Mouse (Mus musculus) cerebellum, adult 2 months (tissue): ENCODE data around the gene Grb14.

Source experiments
- CTCF ChIP-seq: fragments of 200-500 bp; IDR thresholded peaks from 2 replicates; pipeline ENCODE4 v1.5.1; 2011; ENCODE audit warnings: low read depth, mild to moderate bottlenecking, control low read depth, low read length, moderate library complexity, borderline replicate concordance; ENCODE audit not compliant: insufficient read depth
- POLR2A ChIP-seq: fragments of 200-500 bp; IDR thresholded peaks from 2 replicates; pipeline ENCODE4 v1.6.1; 2011; ENCODE audit warnings: low read length, control low read depth, borderline replicate concordance; ENCODE audit not compliant: insufficient read depth

DNA sequence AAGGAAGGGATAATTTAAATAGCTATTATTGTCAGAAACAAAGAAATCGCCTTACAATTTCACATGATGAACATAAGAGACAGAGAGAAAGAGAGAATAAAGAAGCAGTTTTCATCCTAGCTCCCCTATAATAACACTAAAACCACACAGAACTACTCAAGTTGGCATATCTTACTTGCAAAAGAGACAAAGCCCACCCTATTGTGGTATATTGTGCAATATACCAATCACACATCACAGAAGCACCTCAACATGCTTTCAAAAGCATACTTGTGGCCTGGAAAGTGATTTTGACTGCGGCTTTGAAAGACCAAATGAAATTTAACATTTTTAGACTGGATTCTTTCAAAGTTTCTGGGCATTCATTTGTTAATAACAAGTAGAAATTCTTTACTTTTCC is 7.4 kb downstream of the Grb14 start:
- TF ChIP-seq CTCF = no peak
- no peak for TF ChIP-seq POLR2A
